In genomic region chr1:91299707-91300426, GRCm38 (mm10) we compare ENCODE assay signal across 8 mouse cellular contexts. TPM values are rescaled to one million over a fixed set of nuclear protein-coding genes. Genes with fewer than 3 reads are reported as not detected.
DNase-seq lines count a peak whose midpoint lies in the region; ATAC-seq and TF ChIP-seq lines count a peak whose summit lies in the region.

No protein-coding gene starts in this region.

- H3K36me3 ChIP-seq in kidney, postnatal 0 days (ENCODE audit: insufficient read depth, low read length), result 0 out of 2 replicates have a peak, but pooled peaks cover 2% of the 10 kb centered on the region
- H3K36me3 ChIP-seq in small intestine, adult 2 months (ENCODE audit: control insufficient read depth, insufficient read depth, low read length), result peaks cover 14% of the 10 kb centered on the region
- H3K36me3 ChIP-seq in midbrain, embryonic 15.5 days (replicated peaks), result no peaks in the 10 kb centered on the region

- WGBS in kidney, postnatal 0 days, result 75% methylated on average over 5 of the region's 5 CpGs
- WGBS in small intestine, adult 2 months, result 54% methylated on average over 5 of the region's 5 CpGs
- WGBS in midbrain, embryonic 15.5 days, result 90% methylated on average over 5 of the region's 5 CpGs

- H3K9ac ChIP-seq in kidney, postnatal 0 days (ENCODE audit: low read depth, low read length), result no peak overlapping the region
- H3K9ac ChIP-seq in midbrain, embryonic 15.5 days, result no peak overlapping the region

- H3K9me3 ChIP-seq in kidney, postnatal 0 days (replicated peaks; ENCODE audit: low read length), result no peaks in the 10 kb centered on the region
- H3K9me3 ChIP-seq in midbrain, embryonic 15.5 days, result no peaks in the 10 kb centered on the region

- H3K4me3 ChIP-seq in kidney, postnatal 0 days (replicated peaks; ENCODE audit: low read depth, low read length), result no peak overlapping the region
- no peak overlapping the region for H3K4me3 ChIP-seq in small intestine, adult 2 months (ENCODE audit: low read depth, low read length)
- H3K4me3 ChIP-seq in midbrain, embryonic 15.5 days, result no peak overlapping the region

- ATAC-seq in erythroblast, adult 5-6 weeks (replicated peaks; ENCODE audit: low FRiP score, poor library complexity, severe bottlenecking), result peak; percentile 51
- no peak for ATAC-seq in kidney, postnatal 0 days (replicated peaks; ENCODE audit: low FRiP score, low read depth)
- no peak for ATAC-seq in midbrain, embryonic 15.5 days (replicated peaks)

- H3K27ac ChIP-seq in kidney, postnatal 0 days, result peak overlapping the region; percentile 47; the same call in 1 of the 2 replicates
- H3K27ac ChIP-seq in small intestine, adult 2 months (ENCODE audit: insufficient read depth, low read depth, low read length), result peak overlapping the region; percentile 74
- H3K27ac ChIP-seq in midbrain, embryonic 15.5 days, result no peak overlapping the region

- no peak for TF ChIP-seq CTCF in kidney, postnatal 0 days (IDR thresholded peaks at IDR 0.05; ENCODE audit: low read depth)
- no peak for TF ChIP-seq CTCF in small intestine, adult 2 months (IDR thresholded peaks at IDR 0.05; ENCODE audit: extremely low read depth, insufficient read length, insufficient replicate concordance, low read depth, low read length)

- DNase-seq in ovary, postnatal 36 days (ENCODE audit: low spot score), result peak; percentile 13
- no peak for DNase-seq in ovary, postnatal 10 days (ENCODE audit: low spot score)
- DNase-seq in kidney, postnatal 0 days (ENCODE audit: low spot score), result no peak
- DNase-seq in B cell, adult 2 months, result no peak
- no peak for DNase-seq in thymus, adult 18-20 months

- TF ChIP-seq POLR2A in small intestine, adult 2 months (IDR thresholded peaks at IDR 0.05; ENCODE audit: low read depth, low read length), result no peak

- H3K4me1 ChIP-seq in kidney, postnatal 0 days (replicated peaks; ENCODE audit: insufficient read depth, low read length), result 0 out of 2 replicates have a peak, but pooled peaks cover 14% of the 10 kb centered on the region
- H3K4me1 ChIP-seq in small intestine, adult 2 months (ENCODE audit: control insufficient read depth, insufficient read depth, insufficient read length, low read length), result peaks cover 4% of the 10 kb centered on the region
- H3K4me1 ChIP-seq in midbrain, embryonic 15.5 days, result peaks cover 10% of the 10 kb centered on the region

- H3K27me3 ChIP-seq in kidney, postnatal 0 days (ENCODE audit: insufficient read depth, low read length), result no peaks in the 10 kb centered on the region
- H3K27me3 ChIP-seq in small intestine, adult 2 months (ENCODE audit: control insufficient read depth, insufficient read depth, low read length), result no peaks in the 10 kb centered on the region
- H3K27me3 ChIP-seq in midbrain, embryonic 15.5 days (replicated peaks), result no peaks in the 10 kb centered on the region

- H3K4me2 ChIP-seq in kidney, postnatal 0 days (ENCODE audit: low read length), result peak overlapping the region; percentile 67; the same call in 1 of the 2 replicates
- H3K4me2 ChIP-seq in midbrain, embryonic 15.5 days, result no peak overlapping the region

RNA-seq across cellular contexts. Expression of gene Scly, which starts 1.7 kb away (rescaled TPM):
- 6.9 and 15.3 TPM in 2 replicates for total RNA-seq in erythroblast, adult 5-6 weeks (2015; ENCODE audit: low replicate concordance)
- 16.6 and 18.8 TPM in 2 replicates for total RNA-seq in erythroblast, adult 5-6 weeks (2017; ENCODE audit: low replicate concordance)
- polyA plus RNA-seq in kidney, postnatal 0 days (2015; fragmentation: Nextera tagmentation; extraction: Ambion mirVana), result 23.7 and 28.4 TPM in 2 replicates
- polyA plus RNA-seq in small intestine, adult 2 months (2012; rRNA removed), result 20.9 and 30.2 TPM in 2 replicates
- 12.6 and 12.7 TPM in 2 replicates for polyA plus RNA-seq in midbrain, embryonic 15.5 days (2015; fragmentation: Nextera tagmentation; extraction: Ambion mirVana)

RNA-seq across cellular contexts. Expression of gene Espnl, which starts 22.0 kb away (rescaled TPM):
- not detected in 2 replicates for total RNA-seq in erythroblast, adult 5-6 weeks (2015; ENCODE audit: low replicate concordance)
- total RNA-seq in erythroblast, adult 5-6 weeks (2017; ENCODE audit: low replicate concordance), result 0.14 and 0.26 TPM in 2 replicates
- polyA plus RNA-seq in kidney, postnatal 0 days (2015; fragmentation: Nextera tagmentation; extraction: Ambion mirVana), result 0.05 and 0.09 TPM in 2 replicates
- 0.10 and 0.13 TPM in 2 replicates for polyA plus RNA-seq in small intestine, adult 2 months (2012; rRNA removed)
- 0.08 and 0.13 TPM in 2 replicates for polyA plus RNA-seq in midbrain, embryonic 15.5 days (2015; fragmentation: Nextera tagmentation; extraction: Ambion mirVana)

RNA-seq across cellular contexts. Expression of gene Ube2f, which starts 49.8 kb away (rescaled TPM):
- total RNA-seq in erythroblast, adult 5-6 weeks (2015; ENCODE audit: low replicate concordance), result 187 and 269 TPM in 2 replicates
- total RNA-seq in erythroblast, adult 5-6 weeks (2017; ENCODE audit: low replicate concordance), result 221 and 245 TPM in 2 replicates
- polyA plus RNA-seq in kidney, postnatal 0 days (2015; fragmentation: Nextera tagmentation; extraction: Ambion mirVana), result 67.3 and 68.6 TPM in 2 replicates
- 12.4 and 19.5 TPM in 2 replicates for polyA plus RNA-seq in small intestine, adult 2 months (2012; rRNA removed)
- polyA plus RNA-seq in midbrain, embryonic 15.5 days (2015; fragmentation: Nextera tagmentation; extraction: Ambion mirVana), result 58.5 and 60.4 TPM in 2 replicates

RNA-seq across cellular contexts. Expression of gene Klhl30, which starts 50.9 kb away (rescaled TPM):
- total RNA-seq in erythroblast, adult 5-6 weeks (2015; ENCODE audit: low replicate concordance), result not detected in 2 replicates
- total RNA-seq in erythroblast, adult 5-6 weeks (2017; ENCODE audit: low replicate concordance), result 0.51 and 0.56 TPM in 2 replicates
- 0.22 and 0.39 TPM in 2 replicates for polyA plus RNA-seq in kidney, postnatal 0 days (2015; fragmentation: Nextera tagmentation; extraction: Ambion mirVana)
- 1.2 and 1.5 TPM in 2 replicates for polyA plus RNA-seq in small intestine, adult 2 months (2012; rRNA removed)
- polyA plus RNA-seq in midbrain, embryonic 15.5 days (2015; fragmentation: Nextera tagmentation; extraction: Ambion mirVana), result 0.09 and 0.10 TPM in 2 replicates
